Mouse (Mus musculus): ENCODE data around the gene Osbpl9.
A peak's percentile ranks its signal among the peaks of the same experiment; 100 is the strongest.

The Osbpl9 gene

DNA sequence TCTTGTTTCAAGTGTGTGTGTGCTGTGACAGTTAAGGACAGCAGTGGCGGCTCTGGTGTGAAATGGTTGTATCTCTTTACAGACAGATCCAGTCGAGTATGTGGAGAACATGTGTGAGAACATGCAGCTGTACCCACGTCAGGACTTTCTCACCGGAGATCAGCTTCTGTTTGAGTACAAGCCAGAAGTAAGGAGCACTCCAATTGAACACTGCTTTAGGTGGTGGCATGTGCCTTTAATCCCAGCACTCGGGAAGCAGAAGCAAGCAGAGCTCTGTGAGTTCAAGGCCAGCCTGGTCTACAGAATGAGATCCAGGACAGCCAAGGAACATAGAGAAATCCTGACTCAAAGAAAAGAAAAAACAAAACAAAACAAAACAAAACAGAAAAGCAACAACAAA is 158.8 kb downstream of the Osbpl9 start:
- no peak for DNase-seq (ENCODE audit: low read depth, low spot score)

DNA sequence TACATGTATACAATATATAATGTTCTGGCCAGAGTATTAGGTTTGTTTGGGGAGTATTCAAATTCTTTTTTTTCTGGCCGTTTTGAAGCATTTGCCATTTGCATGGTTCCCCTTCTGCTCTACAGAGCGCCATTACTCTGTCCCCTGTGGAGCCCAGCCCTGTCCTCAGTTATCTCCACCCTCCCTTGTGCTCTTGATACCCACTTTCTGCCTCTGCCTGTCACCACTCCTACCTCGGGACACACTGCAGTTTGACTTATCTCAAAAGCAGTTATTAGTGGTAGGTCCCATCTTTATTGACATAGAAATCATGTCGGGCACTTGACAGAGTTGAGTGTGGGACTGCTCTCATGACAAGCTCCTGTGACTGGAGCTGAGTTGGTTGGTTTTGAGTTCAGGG is 159.3 kb downstream of the Osbpl9 start:
- no peak for DNase-seq (ENCODE audit: low read depth, low spot score)

DNA sequence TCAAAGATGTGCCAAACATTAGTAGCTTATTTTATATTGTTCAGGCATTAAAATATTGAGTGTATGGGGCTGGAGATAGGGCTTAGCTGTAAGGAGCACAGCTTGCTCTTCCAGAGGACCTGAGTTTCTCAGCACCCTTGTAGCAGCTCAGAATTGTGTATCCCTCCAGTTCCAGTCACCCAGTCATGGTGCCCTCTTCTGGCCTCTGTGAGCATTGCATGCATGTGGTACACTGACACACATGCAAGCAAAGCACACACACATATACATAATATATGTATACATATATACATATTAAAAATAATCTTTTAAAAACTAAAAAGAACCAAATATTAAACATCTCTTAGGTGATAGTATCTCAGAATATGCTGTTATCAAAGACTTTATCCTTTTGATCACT is 165.7 kb downstream of the Osbpl9 start:
- DNase-seq (ENCODE audit: low read depth, low spot score): peak; percentile 68

DNA sequence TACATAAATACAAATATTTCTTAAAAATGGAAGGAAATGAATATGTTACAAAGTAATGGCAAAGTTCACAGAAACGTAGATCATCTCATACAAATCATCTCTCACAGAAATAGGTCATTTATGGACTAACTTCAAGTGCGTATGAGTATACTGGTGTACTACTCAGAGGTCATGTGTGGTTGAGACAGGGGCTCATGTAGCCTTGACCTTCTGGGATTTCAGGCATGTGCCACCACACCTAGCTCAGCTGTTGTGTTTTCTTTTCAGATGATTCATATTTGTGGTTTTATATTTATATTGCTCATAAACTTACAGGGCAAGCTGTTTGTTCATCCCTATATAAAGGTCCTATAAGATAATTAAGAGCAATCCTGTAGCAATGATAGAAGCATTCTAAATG is 171.8 kb downstream of the Osbpl9 start:
- DNase-seq (ENCODE audit: low read depth, low spot score): peak; percentile 55

DNA sequence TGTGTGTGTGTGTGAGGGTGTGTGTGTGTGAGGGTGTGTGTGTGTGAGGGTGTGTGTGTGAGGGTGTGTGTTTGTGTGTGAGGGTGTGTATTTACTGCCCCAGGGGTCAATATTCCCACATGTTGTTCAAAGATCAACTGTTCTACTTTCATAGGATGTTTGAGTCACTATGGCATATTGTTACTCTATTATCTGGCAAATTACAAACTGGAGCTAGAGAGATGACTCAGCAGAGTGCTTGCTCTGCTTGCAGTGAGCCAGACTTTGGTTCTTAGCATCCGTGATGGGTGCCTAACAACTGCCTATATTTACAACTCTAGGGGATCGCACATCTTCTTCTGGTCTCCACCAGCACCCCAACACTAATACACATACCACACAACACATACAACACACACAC is 172.2 kb downstream of the Osbpl9 start:
- peak; percentile 65 for DNase-seq (ENCODE audit: low read depth, low spot score)

GRCm38 (mm10) chr4:109026543-109026942 is 175.5 kb downstream of the Osbpl9 start:
- DNase-seq (ENCODE audit: low read depth, low spot score): no peak

- DNase-seq (ENCODE audit: low read depth, low spot score): no peak
Measured at GRCm38 (mm10) chr4:109025061-109025460, 177.0 kb downstream of the Osbpl9 start.

DNA sequence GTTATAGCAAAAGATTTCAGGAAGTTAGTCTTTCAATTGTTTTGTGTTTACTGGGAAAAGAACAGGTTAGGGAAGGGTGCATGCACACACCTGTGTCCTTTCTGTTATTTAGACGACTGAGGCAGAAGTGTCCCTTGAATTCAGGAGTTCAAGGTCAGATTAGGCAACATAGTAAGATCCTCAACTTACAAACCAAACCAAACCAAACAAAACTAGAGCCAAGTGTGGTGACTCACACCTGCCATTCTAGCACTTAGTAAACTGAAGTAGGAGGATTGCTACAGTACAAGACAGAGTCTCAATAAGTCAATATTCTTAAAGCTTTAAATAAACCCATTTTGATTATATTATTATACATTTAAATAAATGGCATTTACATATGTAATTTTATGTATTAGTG is 180.1 kb downstream of the Osbpl9 start:
- DNase-seq (ENCODE audit: low read depth, low spot score): peak; percentile 68

- no peak for DNase-seq (ENCODE audit: low read depth, low spot score)
Measured at GRCm38 (mm10) chr4:109019301-109019700, 182.8 kb downstream of the Osbpl9 start.

- DNase-seq (ENCODE audit: low read depth, low spot score): no peak
Measured at GRCm38 (mm10) chr4:109017441-109017840, 184.6 kb downstream of the Osbpl9 start.

DNA sequence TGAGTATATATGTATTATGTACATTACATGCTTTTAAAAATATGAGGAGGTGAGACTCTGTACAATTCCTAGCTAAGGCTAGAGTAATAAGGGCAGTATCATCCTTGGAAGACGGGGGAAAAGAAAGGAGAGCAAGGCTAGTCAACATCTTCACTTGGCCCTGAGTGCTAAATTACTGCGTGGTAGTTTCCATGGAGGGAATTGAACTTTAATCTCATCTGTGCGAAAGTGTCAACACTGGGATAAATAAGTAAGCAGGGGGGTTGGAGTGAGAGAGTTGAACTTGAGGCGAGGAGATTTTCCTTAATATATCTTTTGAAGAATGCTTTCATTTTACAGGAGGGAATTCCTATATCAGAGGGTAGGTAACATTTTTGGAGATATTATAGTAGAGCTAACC is 188.0 kb downstream of the Osbpl9 start:
- DNase-seq (ENCODE audit: low read depth, low spot score): no peak
